Mouse (Mus musculus) large intestine, adult 2 months (tissue): ENCODE results near the gene Plscr3. TPM values are rescaled to one million over a fixed set of nuclear protein-coding genes. Genes with fewer than 3 reads are reported as not detected.

ENCODE experiments used
- DNase-seq: peaks from one replicate; pipeline ENCODE4 v3.0.0-alpha.2; 2012; ENCODE audit warnings: low read depth, low spot score
- WGBS: fragments of 180-500 bp; shearing (Covaris S2); methylation state at CpG from one replicate; pipeline ENCODE4 v1.1.7; 2018; 5-methylcytosine and 5-hydroxymethylcytosine counted together
- polyA plus RNA-seq: library from polyadenylated mRNA; depleted of rRNA; stranded (reverse); fragments of >200 nt; gene quantifications from 2 replicates; pipeline ENCODE4 v1.2.3, GENCODE M21; 2012; rRNA removed

Plscr3 gene
- polyA plus RNA-seq, 1 experiment: 36.1 TPM

DNA sequence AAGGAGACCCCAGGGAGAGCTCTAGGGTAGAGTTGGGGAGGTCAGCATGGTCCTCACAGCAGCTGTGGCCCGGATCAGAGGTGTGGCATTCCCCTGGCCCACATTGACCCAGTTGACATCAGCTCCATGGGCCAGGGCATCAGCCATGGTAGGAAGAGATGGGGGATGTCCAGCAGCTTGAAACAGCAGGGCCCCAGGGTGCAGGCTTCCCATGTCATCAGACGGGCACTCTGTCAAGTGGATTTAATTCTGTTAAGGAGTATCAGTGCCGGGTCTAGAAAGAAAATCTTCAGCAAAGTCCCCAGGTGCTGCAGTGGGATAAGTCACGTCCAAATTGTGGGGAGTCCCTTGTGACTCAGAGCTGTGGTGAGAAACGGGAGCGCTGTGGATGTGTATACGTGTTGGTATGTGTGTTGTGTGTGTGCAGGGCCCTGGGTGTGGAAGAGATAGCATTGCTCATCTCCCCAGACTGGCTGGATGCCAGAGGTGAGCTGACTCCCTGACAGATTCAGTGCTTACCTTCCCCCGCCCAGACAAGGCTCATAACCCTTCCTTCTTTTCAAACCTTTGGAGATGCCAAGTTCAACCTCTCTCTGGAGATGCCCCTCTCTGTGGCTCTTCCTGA is 37.5 kb downstream of the Plscr3 start:
- 71% methylated on average over 8 of the region's 8 CpGs for WGBS
- no peak for DNase-seq

DNA sequence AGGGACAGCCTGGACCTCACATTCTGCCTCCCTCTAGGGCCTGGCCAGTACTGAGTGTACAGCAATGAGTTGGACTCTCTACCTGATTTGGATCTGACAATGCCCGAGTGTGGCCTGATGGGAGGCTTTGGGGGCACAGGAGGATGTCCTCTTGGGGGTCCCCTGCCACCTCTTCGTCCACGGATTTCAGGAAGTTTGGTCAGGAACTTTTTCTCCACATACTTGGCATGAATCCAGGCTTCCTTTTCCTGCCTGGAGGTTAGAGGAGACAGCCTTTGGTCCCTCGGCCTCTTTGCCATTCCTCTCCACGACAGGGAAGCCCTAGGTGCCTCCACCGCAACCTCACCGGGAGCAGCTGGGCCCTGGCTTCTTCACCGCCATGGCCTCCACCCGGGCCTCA is 38.1 kb downstream of the Plscr3 start:
- no peak for DNase-seq
- WGBS: 51% methylated on average over 9 of the region's 9 CpGs

DNA sequence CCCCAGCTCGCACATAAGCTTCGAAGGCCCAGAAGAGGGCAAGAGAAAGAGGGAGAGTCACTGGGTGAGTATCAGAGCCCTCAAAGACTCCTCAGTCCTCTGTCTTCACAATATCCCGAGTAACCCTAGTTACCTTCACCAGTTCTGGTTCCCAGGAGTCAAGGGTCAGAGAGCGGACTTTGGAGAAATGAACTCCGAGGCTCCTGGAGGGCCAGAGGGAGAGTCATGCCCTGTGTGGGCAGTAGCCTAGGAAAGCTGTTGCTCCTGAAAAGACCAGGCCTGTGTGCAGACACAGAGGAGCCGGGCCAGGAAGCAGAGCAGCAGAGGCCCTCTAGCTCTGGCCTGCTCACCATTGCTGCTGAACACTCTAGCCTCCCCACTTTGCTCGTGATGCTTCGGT is 38.5 kb downstream of the Plscr3 start:
- no peak for DNase-seq
- 76% methylated on average over 8 of the region's 8 CpGs for WGBS

DNA sequence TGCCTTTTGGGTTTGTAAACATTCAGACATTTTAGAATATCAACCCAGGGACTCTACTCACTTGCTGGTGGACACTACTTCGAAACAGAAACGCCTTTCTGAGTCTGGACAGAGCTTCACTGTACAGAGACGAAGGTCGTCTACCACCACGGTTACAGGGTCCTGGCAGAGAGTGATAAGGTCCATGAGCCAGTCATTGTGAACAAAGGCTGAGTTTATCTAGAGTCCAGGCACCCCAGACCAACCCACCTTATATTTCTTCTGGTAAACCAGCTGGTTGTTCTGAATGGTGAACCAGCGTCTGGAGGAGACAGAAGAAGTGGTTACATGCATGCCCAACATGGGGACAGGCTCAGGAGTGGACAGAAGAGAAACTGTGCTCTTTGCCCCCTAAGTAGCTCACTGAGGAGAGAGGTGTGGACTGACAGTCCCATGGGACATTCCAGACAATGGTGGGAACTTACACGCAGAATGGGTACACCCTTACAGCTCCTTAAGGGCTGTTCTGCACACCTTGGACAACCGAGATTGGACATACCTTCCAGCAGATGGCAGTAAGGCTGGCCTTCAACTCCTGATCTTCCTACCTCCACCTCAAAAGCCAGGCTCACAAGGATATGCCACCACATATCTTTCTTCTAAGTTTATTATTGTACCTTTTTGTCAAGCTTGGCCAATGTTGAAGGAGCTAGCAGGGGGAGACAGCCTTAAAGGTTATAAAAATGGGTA is 40.9 kb downstream of the Plscr3 start:
- DNase-seq: no peak
- WGBS: 59% methylated on average over 8 of the region's 8 CpGs

DNA sequence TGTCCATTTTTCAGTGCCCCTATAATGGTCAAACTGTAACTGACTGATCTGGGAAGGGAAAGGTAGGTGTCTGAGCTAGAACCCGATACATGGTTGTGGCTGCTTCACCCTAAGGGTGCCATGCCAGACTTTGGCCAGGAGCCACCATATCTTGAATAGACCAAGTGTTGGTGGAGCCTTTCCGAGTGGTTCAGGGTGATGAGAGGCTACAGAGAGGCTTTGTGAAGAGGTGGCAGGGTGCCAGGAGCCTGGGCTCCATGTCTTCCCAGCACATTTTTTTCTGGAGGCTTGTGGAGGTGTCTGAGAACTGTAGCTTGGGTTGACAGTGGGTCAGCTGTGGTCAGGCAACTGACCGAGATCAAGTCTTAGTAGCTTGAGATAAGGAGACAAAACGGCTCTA is 45.3 kb downstream of the Plscr3 start:
- WGBS: 50% methylated on average over 4 of the region's 4 CpGs
- DNase-seq: no peak

DNA sequence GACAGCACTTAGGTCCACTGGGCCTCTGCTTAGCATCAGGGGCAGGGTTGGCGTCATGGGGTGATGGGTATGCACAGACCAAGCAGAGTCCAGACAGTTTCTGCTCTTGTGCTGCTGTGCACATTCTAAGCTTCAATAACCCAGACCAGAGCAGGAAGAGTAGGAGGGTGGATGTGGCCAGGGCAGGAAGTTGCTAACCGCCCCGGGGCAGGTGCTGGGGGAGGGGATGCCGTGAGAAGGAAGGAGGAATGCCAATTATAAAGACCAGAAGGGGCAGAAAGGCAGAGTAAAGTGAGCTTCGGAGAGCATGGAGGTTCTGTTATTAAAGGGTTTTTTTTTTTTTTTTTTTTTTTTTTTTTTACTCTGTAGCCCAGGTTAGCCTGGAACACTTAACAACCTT is 48.5 kb downstream of the Plscr3 start:
- WGBS: 71% methylated on average over 5 of the region's 5 CpGs
- DNase-seq: no peak

DNA sequence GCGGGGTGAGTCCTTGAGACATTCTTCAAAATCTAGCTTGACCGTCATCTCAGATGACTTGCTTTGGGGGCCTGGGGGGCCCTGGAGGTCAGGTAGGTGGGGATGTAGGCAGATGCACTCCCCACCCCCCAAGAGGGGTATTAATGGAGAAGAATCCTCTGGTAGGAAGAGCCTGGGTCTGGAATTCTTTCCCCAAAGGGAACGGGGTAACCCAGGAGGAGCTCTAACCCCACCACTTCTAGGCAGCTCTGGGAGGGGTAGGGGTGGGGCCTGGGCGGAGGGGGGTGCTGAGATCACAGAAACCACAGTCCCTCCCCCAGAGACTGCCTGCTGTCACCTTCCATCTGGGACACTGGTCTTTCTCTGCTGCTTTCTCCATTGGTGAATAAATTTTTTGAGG is 49.1 kb downstream of the Plscr3 start, which contains the start of gene Acap1:
TSS of gene Acap1 (minus strand) at position 249 of the 400 bp plus-strand sequence.
- 69% methylated on average over 4 of the region's 4 CpGs for WGBS
- DNase-seq: no peak

DNA sequence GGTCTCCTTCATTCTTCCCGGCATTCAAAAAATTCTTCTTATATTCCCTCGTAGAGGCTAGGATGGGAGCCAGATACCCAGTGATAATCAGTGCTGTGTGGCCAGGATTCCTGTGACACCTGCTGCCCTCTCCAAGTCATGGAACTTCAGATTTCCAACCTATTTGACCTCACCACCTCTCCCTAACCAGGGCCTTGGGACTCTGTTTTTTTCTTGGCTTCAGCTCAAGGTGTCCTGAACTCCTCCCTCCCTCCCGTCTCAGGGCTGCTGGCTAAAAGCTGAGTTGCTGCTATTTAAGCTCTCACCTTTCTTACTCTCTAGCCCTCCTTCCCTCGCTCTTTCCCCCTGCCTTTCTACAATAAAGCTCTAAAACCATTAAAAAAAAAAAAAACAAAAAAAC is 53.7 kb downstream of the Plscr3 start:
- WGBS: 26% methylated on average over 4 of the region's 4 CpGs
- DNase-seq: no peak

DNA sequence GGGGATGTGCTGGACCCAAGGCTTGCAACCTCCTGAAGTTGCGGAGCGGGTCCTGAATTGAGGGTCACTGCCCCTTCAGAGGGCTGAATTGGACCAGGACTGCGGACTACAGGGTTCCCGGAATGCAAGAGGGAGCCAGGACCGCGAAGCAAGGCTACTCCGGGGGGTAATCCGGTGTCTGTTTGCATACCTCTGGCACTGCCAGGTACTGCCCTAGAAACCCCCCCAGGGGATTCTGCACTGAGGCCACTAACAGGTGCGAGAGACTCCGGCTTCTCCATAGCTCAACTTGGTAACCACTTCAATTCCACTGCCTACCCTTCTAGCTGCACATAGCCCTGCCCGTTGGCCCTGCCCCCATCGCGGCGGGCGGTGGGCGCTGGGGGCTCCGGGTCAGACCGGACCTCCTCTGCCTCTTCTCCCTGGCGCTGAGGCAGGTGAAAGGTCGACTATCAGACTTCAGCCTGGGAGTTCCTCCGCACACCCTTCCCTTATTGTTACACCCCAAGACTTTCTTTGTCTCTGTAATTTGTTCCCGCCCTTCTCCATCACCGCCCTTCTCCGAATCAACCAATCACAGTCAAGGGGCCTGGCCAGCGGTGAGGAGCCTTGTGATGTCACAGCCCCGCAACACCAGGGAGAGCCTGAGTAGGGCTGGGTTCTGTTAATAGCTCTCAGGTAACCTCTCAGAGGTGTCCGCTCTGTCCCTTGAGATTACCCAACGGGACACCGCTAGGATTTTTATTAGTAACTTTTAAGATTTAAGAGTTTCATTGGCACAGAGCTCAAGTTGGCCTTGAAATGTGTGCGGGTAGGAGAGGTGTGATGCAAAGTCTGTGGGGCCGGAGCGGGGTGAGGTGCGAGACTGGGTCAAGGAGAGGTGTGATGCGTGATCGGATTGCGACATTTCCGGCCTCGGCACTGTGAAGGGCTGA is 54.6 kb downstream of the Plscr3 start, which contains the start of the genes 2810408A11Rik and Neurl4:
TSS of gene 2810408A11Rik (minus strand) at position 517 of the 935 bp plus-strand sequence.
TSS of gene Neurl4 (plus strand) at position 602 of the 935 bp plus-strand sequence.
- DNase-seq: peak; percentile 98
- WGBS: under 1% methylated on average over 38 of the region's 38 CpGs

DNA sequence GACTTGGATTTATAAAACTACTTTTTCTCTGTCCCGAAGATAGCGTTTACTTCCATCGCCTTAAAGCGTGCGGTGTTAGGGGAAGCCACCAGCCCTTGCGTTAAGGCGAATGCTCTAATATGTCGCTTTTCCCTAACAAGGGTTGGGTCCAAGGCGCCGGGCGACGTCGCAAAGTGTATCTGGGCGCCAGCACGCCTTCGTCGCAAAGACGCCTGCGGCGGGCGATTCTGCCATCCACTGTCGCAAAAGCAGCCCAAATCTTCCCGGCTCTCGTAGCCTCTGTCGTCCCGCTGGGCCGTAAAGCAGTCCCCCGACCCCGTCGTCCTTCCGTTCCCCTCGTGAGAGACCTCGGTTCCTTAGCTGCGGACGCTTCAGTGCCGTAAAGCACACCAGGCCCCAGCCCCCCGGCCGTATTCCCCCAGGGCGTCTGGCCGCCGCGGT is 55.2 kb downstream of the Plscr3 start:
- under 1% methylated on average over 42 of the region's 42 CpGs for WGBS
- DNase-seq: no peak

Other genes with a start within 250 kb of the Plscr3 start
- 4.1 and 5.6 TPM in 2 replicates for gene Atp1b2, start 240.4 kb upstream of the Plscr3 start, polyA plus RNA-seq
- not detected in 2 replicates for gene Shbg, start 228.5 kb upstream of the Plscr3 start, polyA plus RNA-seq
- gene Sat2, start 224.4 kb upstream of the Plscr3 start, polyA plus RNA-seq: 1.9 and 2.7 TPM in 2 replicates
- gene Fxr2, start 213.4 kb upstream of the Plscr3 start, polyA plus RNA-seq: 29.6 and 35.8 TPM in 2 replicates
- 0.18 TPM in 1 of 2 replicates, not detected in the other for gene Sox15, start 191.1 kb upstream of the Plscr3 start, polyA plus RNA-seq
- 147 and 171 TPM in 2 replicates for gene Mpdu1, start 183.7 kb upstream of the Plscr3 start, polyA plus RNA-seq
- gene Cd68, start 180.2 kb upstream of the Plscr3 start, polyA plus RNA-seq: 20.2 and 20.6 TPM in 2 replicates
- 354 and 356 TPM in 2 replicates for gene Eif4a1, start 174.0 kb upstream of the Plscr3 start, polyA plus RNA-seq
- gene Senp3, start 164.3 kb upstream of the Plscr3 start, polyA plus RNA-seq: 43.4 and 55.1 TPM in 2 replicates
- gene Tnfsf13, start 160.6 kb upstream of the Plscr3 start, polyA plus RNA-seq: 14.4 and 16.2 TPM in 2 replicates
- gene Tnfsf12, start 150.5 kb upstream of the Plscr3 start, polyA plus RNA-seq: 13.1 and 13.8 TPM in 2 replicates
- gene Tnfsfm13, start 150.3 kb upstream of the Plscr3 start, polyA plus RNA-seq: 2.3 and 2.8 TPM in 2 replicates
- gene Polr2a, start 87.7 kb upstream of the Plscr3 start, polyA plus RNA-seq: 17.5 and 33.3 TPM in 2 replicates
- 0.07 TPM in 1 of 2 replicates, not detected in the other for gene Slc35g3, start 84.4 kb upstream of the Plscr3 start, polyA plus RNA-seq
- gene Zbtb4, start 80.5 kb upstream of the Plscr3 start, polyA plus RNA-seq: 7.5 and 10.7 TPM in 2 replicates
- 7.3 and 10.3 TPM in 2 replicates for gene Chrnb1, start 50.4 kb upstream of the Plscr3 start, polyA plus RNA-seq
- gene Fgf11, start 44.5 kb upstream of the Plscr3 start, polyA plus RNA-seq: 2.8 and 4.4 TPM in 2 replicates
- 38.7 and 39.1 TPM in 2 replicates for gene Tmem102, start 40.8 kb upstream of the Plscr3 start, polyA plus RNA-seq
- not detected in 2 replicates for gene Gm39566, start 31.1 kb upstream of the Plscr3 start, polyA plus RNA-seq
- not detected in 2 replicates for gene Spem2, start 27.9 kb upstream of the Plscr3 start, polyA plus RNA-seq
- 0.12 TPM in 1 of 2 replicates, not detected in the other for gene Spem1, start 24.2 kb upstream of the Plscr3 start, polyA plus RNA-seq
- 5.1 and 7.0 TPM in 2 replicates for gene Nlgn2, start 8.6 kb upstream of the Plscr3 start, polyA plus RNA-seq
- gene Tmem256, start 7.9 kb upstream of the Plscr3 start, polyA plus RNA-seq: 194 and 208 TPM in 2 replicates
- gene Tnk1, start 12.4 kb downstream of the Plscr3 start, polyA plus RNA-seq: 28.8 and 34.4 TPM in 2 replicates
- not detected in 2 replicates for gene Tmem95, start 31.6 kb downstream of the Plscr3 start, polyA plus RNA-seq
- 1.8 and 3.0 TPM in 2 replicates for gene Kctd11, start 35.0 kb downstream of the Plscr3 start, polyA plus RNA-seq
- 16.1 and 16.4 TPM in 2 replicates for gene Acap1, start 49.2 kb downstream of the Plscr3 start, polyA plus RNA-seq
- gene 2810408A11Rik, start 54.6 kb downstream of the Plscr3 start, polyA plus RNA-seq: 3.0 and 3.8 TPM in 2 replicates
- 24.4 and 36.7 TPM in 2 replicates for gene Neurl4, start 54.7 kb downstream of the Plscr3 start, polyA plus RNA-seq
- gene Gps2, start 67.5 kb downstream of the Plscr3 start, polyA plus RNA-seq: 69.2 and 79.9 TPM in 2 replicates
- gene Eif5a, start 75.6 kb downstream of the Plscr3 start, polyA plus RNA-seq: 619 and 694 TPM in 2 replicates
- 14.7 and 16.5 TPM in 2 replicates for gene Ybx2, start 89.4 kb downstream of the Plscr3 start, polyA plus RNA-seq
- gene Slc2a4, start 101.8 kb downstream of the Plscr3 start, polyA plus RNA-seq: 27.4 and 27.5 TPM in 2 replicates
- gene Cldn7, start 118.4 kb downstream of the Plscr3 start, polyA plus RNA-seq: 1,377 and 1,643 TPM in 2 replicates
- gene Ctdnep1, start 134.8 kb downstream of the Plscr3 start, polyA plus RNA-seq: 134 and 154 TPM in 2 replicates
- gene Elp5, start 136.1 kb downstream of the Plscr3 start, polyA plus RNA-seq: 70.5 and 78.1 TPM in 2 replicates
- 527 and 719 TPM in 2 replicates for gene Gabarap, start 144.8 kb downstream of the Plscr3 start, polyA plus RNA-seq
- 16.3 and 17.3 TPM in 2 replicates for gene Phf23, start 149.4 kb downstream of the Plscr3 start, polyA plus RNA-seq
- gene Dvl2, start 154.2 kb downstream of the Plscr3 start, polyA plus RNA-seq: 5.5 and 5.8 TPM in 2 replicates
- 92.8 and 125 TPM in 2 replicates for gene Acadvl, start 169.0 kb downstream of the Plscr3 start, polyA plus RNA-seq
- 5.1 and 5.9 TPM in 2 replicates for gene Dlg4, start 170.6 kb downstream of the Plscr3 start, polyA plus RNA-seq
- not detected in 2 replicates for gene Asgr1, start 207.7 kb downstream of the Plscr3 start, polyA plus RNA-seq
- gene Asgr2, start 246.3 kb downstream of the Plscr3 start, polyA plus RNA-seq: 0.25 and 0.32 TPM in 2 replicates